Mouse (Mus musculus) forebrain, embryonic 13.5 days (tissue): ENCODE measurements at regions not wholly inside any gene's neighbourhood (a gene's known extent, or its start where the extent isn't known, plus 50 kb on each side); places are given as distances from the start of the nearest gene placed in this dataset.

Source experiments
- ATAC-seq: fragments of 200-750 bp; cut with Nextera tagmentation; 2 replicates; pipeline ENCODE4 v1.8.0; 2017
- H3K27ac ChIP-seq: fragments of 300-500 bp; sonication (generic); 2 replicates; pipeline ENCODE4 v1.5.1; 2015; ENCODE audit warnings: inconsistent platforms, mild to moderate bottlenecking, moderate library complexity
- H3K27me3 ChIP-seq: fragments of 300-500 bp; sonication (generic); 2 replicates; pipeline ENCODE4 v1.6.1; 2015; ENCODE audit warnings: mild to moderate bottlenecking, inconsistent platforms
- H3K36me3 ChIP-seq: fragments of 300-500 bp; sonication (generic); 2 replicates; pipeline ENCODE4 v1.6.1; 2015; ENCODE audit warnings: mild to moderate bottlenecking, inconsistent platforms; ENCODE audit not compliant: poor library complexity, severe bottlenecking
- H3K4me1 ChIP-seq: fragments of 300-500 bp; sonication (generic); 2 replicates; pipeline ENCODE4 v1.6.1; 2015; ENCODE audit warnings: inconsistent platforms
- H3K4me2 ChIP-seq: fragments of 300-500 bp; sonication (generic); 2 replicates; pipeline ENCODE4 v1.6.1; 2015; ENCODE audit warnings: inconsistent platforms, mild to moderate bottlenecking, moderate library complexity
- H3K4me3 ChIP-seq: fragments of 300-500 bp; sonication (generic); 2 replicates; pipeline ENCODE4 v1.5.1; 2015; ENCODE audit warnings: mild to moderate bottlenecking, inconsistent platforms
- H3K9ac ChIP-seq: fragments of 300-500 bp; sonication (generic); 2 replicates; pipeline ENCODE4 v1.6.1; 2015; ENCODE audit warnings: mild to moderate bottlenecking, inconsistent platforms
- H3K9me3 ChIP-seq: fragments of 300-500 bp; sonication (generic); replicated peaks from 2 replicates; pipeline ENCODE4 v1.6.1; 2016; ENCODE audit warnings: inconsistent platforms
- WGBS: fragments of 180-500 bp; shearing (Covaris S2); methylation state at CpG from one replicate; pipeline ENCODE4 v1.1.7; 2015; 5-methylcytosine and 5-hydroxymethylcytosine counted together

GRCm38 (mm10) chr2:57917721-57918120 lies 80.0 kb upstream of the Galnt5 start:
- Histone ChIP-seq H3K4me2 (no peak overlapping the region), H3K9me3 (no peaks in the 10 kb centered on the region), H3K4me3 (no peak overlapping the region), H3K36me3 (no peaks in the 10 kb centered on the region), H3K9ac (no peak overlapping the region), H3K4me1 (peaks cover 9% of the 10 kb centered on the region), H3K27ac (no peak overlapping the region), H3K27me3 (no peaks in the 10 kb centered on the region)
- ATAC-seq = no peak
- 96% methylated on average over 6 of the region's 6 CpGs for WGBS

GRCm38 (mm10) chr2:57919102-57919731 lies 78.5 kb upstream of the Galnt5 start:
- no peak for ATAC-seq
- H3K4me2 ChIP-seq = no peak overlapping the region
- peaks cover 9% of the 10 kb centered on the region for H3K4me1 ChIP-seq

GRCm38 (mm10) chr2:57934062-57934822 lies 63.4 kb upstream of the Galnt5 start:
- Histone ChIP-seq H3K4me1 (no peaks in the 10 kb centered on the region), H3K27me3 (no peaks in the 10 kb centered on the region), H3K4me3 (no peak overlapping the region), H3K9me3 (no peaks in the 10 kb centered on the region), H3K9ac (no peak overlapping the region), H3K36me3 (no peaks in the 10 kb centered on the region), H3K4me2 (no peak overlapping the region), H3K27ac (no peak overlapping the region)
- 66% methylated on average over 5 of the region's 5 CpGs for WGBS
- no peak for ATAC-seq

More at GRCm38 (mm10) chr2:57919102-57919731, 78.5 kb upstream of the Galnt5 start:
- no peaks in the 10 kb centered on the region for H3K9me3 ChIP-seq
- no peaks in the 10 kb centered on the region for H3K36me3 ChIP-seq
- H3K9ac ChIP-seq = no peak overlapping the region
- 42% methylated on average over 14 of the region's 14 CpGs for WGBS
- H3K27ac ChIP-seq = no peak overlapping the region
- H3K4me3 ChIP-seq = no peak overlapping the region
- H3K27me3 ChIP-seq = no peaks in the 10 kb centered on the region
